Mouse (Mus musculus) CH12F3 (cell line): Measurements from ENCODE around the gene C130050O18Rik.

Source experiments
- in situ Hi-C: fragments of 300-500 bp; cut with MboI; formaldehyde crosslinking; loops from 2 replicates; pipeline ENCODE4 v1.14.3; 2020; ENCODE audit warnings: low sequenced_read_pairs

Gene C130050O18Rik

DNA sequence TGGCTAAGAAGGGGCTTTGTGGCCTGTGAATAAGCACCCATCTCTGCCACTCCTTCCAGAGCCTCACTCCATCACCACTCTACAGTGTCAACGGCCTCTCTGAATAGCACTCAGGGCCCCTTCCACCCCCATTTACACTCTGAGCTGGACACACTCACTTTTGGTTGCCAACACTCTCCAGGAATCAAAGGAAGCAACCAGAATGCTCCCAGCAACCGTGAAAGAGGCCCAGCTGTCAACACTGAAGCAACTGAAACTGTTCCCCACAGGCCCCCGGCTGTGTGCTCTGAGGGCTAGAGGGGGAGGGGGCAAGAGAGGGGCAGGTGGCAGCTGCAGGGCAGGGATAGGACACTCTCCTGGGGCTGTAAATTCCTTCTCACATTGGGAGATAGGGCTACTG, 13.6 kb downstream of the C130050O18Rik start:
- in situ Hi-C loops: no loop called here

DNA sequence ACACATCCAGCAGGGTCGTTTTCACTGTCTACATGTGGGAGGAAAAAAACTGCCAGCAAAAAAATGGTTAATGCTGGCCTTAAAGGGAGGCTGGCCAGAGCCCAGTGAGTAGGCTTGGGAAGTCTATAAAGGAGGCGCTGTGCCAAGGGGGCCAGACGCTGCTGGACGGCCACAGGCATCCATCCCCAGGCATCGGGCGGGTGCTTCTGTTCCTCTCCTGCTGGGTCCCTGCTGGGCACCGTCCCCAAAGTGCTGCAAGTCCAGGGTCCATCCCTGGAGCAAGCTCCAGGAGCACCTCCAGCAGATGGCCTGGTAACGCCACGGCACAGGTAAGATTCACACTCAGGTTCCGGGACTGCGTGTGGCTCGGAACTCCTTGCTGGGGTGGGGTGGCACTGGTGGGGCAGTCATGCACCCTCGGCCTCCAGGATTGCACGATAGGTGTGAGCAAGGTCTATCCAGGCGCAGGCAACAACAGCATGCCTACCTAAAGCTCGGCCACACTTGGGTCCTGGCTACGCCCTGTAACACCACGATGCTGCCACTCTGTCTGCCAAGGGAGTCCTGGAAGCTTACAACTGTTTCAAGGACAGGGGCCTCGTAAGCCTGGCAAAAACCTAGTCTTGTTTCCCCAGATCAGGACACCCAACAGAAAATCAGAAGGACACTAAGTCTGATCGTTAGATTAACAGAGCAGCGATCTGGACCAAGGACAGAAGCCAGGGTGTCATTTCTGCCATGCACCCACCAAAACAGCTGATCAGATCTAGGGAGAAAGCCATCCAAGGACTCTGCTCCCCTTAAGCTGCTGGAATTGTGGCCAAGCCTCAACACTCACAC, 18.2 kb downstream of the C130050O18Rik start, which contains the start of gene Gper1:
Gene Gper1 (plus strand): TSS at position 126 of the 840 bp plus-strand sequence.
- in situ Hi-C loops: no loop called here

- in situ Hi-C loops: no loop called here
Observed at GRCm38 (mm10) chr5:139425198-139425597, 20.1 kb downstream of the C130050O18Rik start.

DNA sequence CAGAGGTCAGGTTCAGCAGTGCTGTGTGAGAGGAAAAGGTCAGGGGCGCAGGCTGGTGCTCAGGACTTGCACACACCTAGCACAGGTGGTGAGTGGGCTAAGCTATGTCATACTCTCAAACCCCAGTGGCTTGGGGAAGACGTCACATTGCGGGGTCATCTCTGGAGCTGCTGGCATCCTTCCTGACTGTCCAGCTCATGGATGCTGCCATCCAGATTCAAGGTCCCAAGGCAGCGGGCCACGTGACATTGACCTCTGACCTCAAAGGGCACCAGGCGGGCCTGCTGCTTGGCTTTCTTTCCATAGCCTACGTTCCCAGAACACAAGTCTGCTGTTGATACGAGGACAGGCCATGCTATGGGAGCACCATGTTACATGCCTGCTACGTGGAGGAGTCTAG, 21.9 kb downstream of the C130050O18Rik start:
- in situ Hi-C loops: no loop called here

GRCm38 (mm10) chr5:139427989-139428388, 22.9 kb downstream of the C130050O18Rik start:
- in situ Hi-C loops: no loop called here

DNA sequence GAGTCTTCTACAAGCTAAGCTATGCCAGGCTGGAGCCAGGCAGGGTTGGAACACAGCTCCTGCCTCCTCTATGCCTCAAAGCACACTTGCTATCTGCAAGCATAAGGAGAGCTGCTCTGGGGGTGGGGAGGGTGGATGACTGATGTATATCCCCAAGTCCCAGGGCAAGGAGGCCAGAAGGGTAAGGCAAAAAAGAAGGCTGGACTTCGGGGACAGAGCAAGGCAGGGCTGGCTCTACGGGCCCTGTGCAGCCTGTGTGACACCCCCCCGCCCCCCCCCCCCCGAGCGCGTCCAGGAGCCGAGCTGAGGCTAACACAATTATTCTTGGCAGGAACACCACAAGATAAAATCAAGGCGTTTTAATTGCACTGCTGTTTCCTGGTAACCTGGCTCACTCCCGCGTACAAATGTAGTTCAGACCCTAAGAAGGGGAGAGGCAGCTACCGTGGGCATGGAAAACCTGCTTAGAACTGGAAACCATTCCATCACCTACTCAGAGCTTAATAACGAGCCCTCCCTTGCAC, 24.8 kb downstream of the C130050O18Rik start:
- in situ Hi-C loops: no loop called here

DNA sequence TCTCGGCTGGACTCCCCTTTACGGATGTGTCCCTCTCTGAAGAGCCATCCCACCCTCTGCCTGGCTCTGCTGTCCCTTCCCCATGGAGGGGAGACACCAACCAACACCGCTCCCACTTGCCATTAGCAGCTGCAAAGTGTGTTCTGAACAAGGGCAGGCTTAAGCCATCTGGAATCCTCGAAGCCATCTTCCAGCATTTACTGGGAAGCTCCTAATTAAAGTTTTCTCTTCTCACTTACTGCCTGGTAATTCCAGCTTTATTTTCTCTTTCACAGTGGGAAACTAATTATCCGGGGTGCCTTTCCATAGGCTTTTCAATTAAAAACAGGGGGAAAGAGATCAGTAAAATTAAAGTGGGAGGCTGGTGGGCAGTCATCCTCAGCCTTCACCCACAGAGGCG, 27.3 kb downstream of the C130050O18Rik start:
- in situ Hi-C loops: no loop called here

DNA sequence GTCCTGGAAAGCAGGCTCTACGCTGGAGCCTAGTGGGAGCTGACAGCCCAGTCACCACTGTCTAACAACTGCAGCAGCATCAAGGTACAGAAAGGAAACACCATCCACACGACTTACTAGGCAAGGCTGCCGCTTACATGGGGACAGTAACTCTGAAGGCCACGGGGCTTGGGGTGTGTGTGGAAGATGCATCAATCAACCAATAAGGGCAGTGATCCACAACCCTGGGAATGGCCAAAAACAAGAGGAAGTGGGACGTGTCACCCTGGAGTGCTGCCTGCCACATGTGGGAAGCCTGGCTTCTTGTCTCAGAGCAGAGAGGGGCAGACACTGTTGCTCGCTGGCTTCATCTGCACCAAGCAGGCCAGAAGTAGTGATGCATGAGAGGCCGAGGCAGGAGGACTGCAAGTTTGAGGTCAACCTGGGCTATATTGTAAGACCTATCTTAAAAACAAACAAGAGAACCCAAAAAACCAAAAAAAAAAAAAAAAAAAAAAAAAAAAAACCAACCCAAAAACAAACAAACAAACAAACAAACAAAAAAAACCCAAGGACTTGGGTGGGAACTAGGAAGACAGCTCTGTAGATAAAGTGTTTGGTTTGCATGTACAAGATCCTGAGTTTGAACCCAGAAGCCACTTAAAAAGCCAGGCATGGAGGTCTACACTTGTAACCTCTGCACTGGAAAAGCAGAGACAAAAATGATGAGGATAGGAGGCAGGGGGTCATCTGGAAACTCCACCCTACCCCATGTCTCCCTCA, 27.8 kb downstream of the C130050O18Rik start:
- in situ Hi-C loops: no loop called here

- in situ Hi-C loops: no loop called here
Observed at GRCm38 (mm10) chr5:139433842-139434568, 28.9 kb downstream of the C130050O18Rik start.

- in situ Hi-C loops: no loop called here
Observed at GRCm38 (mm10) chr5:139434940-139435339, 29.9 kb downstream of the C130050O18Rik start.

DNA sequence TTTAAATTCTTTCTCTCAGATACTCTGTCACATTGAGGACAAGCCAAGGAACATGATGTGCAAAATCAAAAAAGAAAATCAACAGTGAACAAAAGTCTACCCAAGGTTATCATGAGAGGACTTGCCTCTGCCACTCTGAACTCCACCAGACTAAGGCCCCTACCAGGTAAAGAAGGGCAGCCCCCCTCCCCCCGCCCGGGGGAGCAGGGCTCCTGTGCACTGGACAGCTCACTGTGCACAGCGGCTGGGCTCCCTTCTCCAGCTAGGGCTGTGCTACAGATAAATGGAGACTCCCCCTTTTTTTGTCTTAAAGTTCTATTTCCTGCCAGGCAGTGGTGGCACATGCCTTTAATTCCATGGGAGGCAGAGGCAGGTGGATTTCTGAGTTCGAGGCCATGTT, 32.7 kb downstream of the C130050O18Rik start:
- in situ Hi-C loops: no loop called here

DNA sequence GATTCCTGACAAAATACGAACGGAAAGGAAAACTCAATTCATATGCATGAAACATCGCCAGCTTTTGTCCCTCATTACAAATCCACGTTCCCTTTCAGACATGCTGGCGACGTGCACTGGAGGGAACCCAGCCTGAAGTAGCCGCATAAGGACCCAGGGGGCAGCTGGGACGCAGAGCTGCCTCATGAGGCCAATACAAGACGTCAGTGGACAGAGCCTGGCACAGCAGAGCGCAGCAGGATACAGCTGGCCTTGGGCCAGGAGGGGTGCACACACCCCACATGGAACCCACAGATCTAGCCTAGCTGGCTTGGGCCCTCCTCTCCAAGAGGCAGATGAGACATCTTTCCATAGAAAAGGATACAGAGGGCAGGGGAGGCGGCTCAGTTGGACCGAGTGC, 33.4 kb downstream of the C130050O18Rik start:
- in situ Hi-C loops: no loop called here

DNA sequence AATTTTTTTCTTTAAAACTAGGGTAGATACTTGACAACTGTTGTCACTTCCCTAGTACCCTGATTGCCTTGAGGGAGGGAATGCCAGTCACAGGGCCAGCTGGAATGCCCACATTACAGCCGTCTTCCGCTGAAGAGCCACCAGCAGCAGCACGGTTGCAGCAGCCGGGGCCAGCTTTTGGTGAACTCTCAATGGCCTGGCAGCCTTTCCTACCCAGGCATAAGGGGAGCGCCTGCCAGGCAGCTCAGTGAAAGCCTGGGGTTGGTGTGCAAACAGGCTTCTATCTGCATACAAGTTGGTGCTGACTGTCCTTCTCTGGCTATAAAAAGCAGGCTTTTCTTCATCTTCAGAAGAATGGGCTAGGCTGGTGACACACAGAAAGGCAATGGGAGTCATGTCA, 35.4 kb downstream of the C130050O18Rik start:
- in situ Hi-C loops: no loop called here

DNA sequence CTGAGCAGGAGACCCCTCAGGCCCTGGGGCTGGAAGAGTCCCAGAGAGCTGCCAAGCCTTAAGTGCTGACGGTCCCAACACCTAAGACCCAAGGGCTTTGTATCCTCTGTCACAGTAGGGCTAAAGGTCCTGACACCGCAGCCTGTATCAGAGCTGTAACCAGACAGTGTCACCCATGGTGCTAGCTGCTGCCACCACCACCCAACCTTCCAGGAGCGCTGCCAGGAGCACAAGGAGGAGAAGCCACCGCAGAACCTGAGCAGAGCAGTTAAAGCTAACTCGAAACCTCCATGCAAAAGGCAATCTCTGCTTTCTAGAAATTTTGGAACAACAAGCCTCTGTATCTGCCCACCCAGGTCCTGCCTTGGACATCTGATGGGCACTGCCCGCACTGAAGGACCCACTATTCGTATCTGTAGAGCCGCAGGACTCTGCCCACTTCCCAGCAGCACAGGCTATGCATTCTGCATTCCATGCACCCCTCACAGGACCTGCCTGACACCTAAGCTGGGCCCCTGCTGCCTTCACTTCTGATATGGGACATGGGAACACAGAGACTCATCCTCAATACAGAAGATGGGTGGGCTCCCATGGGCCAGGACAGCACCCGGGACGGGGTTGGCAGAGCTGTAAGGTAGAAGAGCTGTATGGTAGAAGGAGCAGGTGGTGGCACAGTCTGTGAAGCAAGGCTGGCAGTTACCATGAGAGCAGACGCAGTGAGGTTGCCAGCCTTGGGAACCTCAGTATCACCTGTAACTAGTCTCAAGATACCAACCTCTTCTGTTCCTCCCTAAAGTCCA, 36.0 kb downstream of the C130050O18Rik start:
- in situ Hi-C loops: no loop called here

DNA sequence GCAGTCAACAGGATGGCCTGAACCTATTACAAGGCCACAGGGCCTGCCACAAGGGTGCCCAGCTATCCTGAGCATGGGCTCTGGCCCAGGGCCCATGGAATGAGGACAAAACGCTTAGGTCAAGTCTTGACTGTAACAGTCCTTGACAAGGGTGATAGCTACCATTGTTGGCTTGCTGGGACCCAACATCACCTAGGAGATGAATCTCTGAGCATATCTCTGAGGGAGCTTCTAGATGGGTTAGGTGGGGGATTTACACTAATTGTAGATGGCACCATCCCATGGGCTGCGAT, 36.6 kb downstream of the C130050O18Rik start:
- in situ Hi-C loops: no loop called here

GRCm38 (mm10) chr5:139442428-139442827, 37.3 kb downstream of the C130050O18Rik start:
- in situ Hi-C loops: no loop called here

GRCm38 (mm10) chr5:139442962-139443361, 37.9 kb downstream of the C130050O18Rik start:
- in situ Hi-C loops: no loop called here

- in situ Hi-C loops: no loop called here
Observed at GRCm38 (mm10) chr5:139445258-139445657, 40.2 kb downstream of the C130050O18Rik start.

DNA sequence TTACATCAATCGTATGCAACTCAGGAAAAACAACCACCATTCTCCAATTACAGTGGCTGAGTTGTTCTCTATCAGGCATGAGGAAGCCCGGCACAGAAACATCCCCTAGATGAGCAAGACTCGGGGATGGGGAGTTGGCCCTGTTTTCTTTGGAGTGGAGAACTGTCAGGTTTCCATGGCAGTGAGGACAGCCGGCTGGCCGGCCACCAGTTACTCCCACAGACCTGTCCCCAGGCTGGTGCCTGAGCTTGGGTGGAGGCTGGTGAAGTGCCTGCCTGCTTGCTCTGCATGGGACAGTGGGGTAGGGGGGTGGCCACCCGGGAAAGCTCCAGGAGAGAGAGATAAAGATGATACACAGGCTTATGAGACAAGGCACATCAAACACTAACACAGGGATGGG, 42.9 kb downstream of the C130050O18Rik start:
- in situ Hi-C loops: no loop called here

DNA sequence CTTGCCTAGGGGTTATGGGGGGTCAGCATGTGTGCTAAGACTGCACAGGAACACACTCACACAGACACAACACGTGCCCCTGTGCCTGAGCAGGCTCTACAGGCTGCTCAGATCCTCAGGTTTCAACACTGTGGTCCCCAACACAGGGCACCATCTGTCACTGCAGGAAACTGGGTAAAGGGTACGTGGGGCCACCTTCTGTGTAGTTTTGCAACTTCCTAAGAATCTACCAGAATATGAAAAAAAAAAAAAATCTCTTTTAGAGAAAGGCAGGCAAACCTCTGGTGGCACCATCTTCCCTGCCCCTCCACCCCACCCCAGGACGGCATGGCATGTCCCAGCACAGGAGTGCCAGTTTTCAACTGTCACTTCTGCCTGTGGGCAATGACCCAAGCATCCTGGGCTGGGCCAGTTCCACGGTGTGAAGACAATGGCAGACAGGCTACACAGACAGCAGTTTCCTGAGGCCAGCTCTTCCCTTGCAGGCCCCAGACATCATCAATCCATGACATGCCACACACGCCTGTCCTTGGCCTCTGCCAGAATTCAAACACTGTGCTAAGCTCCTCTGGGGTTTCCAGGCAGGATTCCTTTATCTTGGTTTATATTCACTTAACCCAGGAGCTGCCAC, 44.2 kb downstream of the C130050O18Rik start:
- in situ Hi-C loops: no loop called here
